ENCODE assay signal across 21 mouse cellular contexts in genomic region chr6:111613834-111614233, GRCm38 (mm10).
DNase-seq lines count a peak whose midpoint lies in the region; ATAC-seq and TF ChIP-seq lines count a peak whose summit lies in the region.
"Had no signal": no experiment of that assay in that cellular context is flagged by ENCODE, and none has a peak within 500 bp of the region (broad histone marks: within the 10 kb centered on the region; RNA-seq: fewer than 3 reads in every experiment).

No protein-coding gene starts in this region.

- no peaks in the 10 kb centered on the region for H3K36me3 ChIP-seq in heart, adult 2 months (ENCODE audit: control insufficient read depth, insufficient read depth, low read length)
- H3K36me3 ChIP-seq in heart, embryonic 11.5 days (ENCODE audit: control insufficient read depth, insufficient read depth, low read length), result no peaks in the 10 kb centered on the region
- no peaks in the 10 kb centered on the region for H3K36me3 ChIP-seq in limb, embryonic 14.5 days (ENCODE audit: control insufficient read depth, insufficient read depth, low read length)
- H3K36me3 ChIP-seq in limb, embryonic 10.5 days, result no peaks in the 10 kb centered on the region
- H3K36me3 ChIP-seq: hindbrain, embryonic 10.5 days; liver, embryonic 12.5 days; midbrain, embryonic 10.5 days had no signal

- no peak for TF ChIP-seq POLR2A in heart, adult 2 months (IDR thresholded peaks at IDR 0.05; ENCODE audit: insufficient read depth, low read depth, low read length)
- no peak for TF ChIP-seq POLR2A in limb, embryonic 14.5 days (IDR thresholded peaks at IDR 0.05; ENCODE audit: borderline replicate concordance, extremely low read depth, insufficient read depth, insufficient read length)

- TF ChIP-seq CTCF in heart, adult 2 months (IDR thresholded peaks at IDR 0.05), result no peak

- no peak overlapping the region for H3K27ac ChIP-seq in heart, adult 2 months
- no peak overlapping the region for H3K27ac ChIP-seq in heart, embryonic 11.5 days (ENCODE audit: low read depth, low read length)
- H3K27ac ChIP-seq in limb, embryonic 14.5 days (replicated peaks; ENCODE audit: low read depth, low read length), result no peak overlapping the region
- no peak overlapping the region for H3K27ac ChIP-seq in limb, embryonic 10.5 days
- H3K27ac ChIP-seq: hindbrain, embryonic 10.5 days; hindbrain, postnatal 0 days; left cerebral cortex, adult 2 months; liver, embryonic 12.5 days; macrophage; midbrain, embryonic 10.5 days had no signal

- H3K4me3 ChIP-seq in heart, adult 2 months, result no peak overlapping the region
- no peak overlapping the region for H3K4me3 ChIP-seq in heart, embryonic 11.5 days (ENCODE audit: low read depth, low read length)
- no peak overlapping the region for H3K4me3 ChIP-seq in limb, embryonic 14.5 days (replicated peaks; ENCODE audit: low read length)
- H3K4me3 ChIP-seq in limb, embryonic 10.5 days, result no peak overlapping the region
- H3K4me3 ChIP-seq: hindbrain, embryonic 10.5 days; left cerebral cortex, adult 2 months; liver, embryonic 12.5 days; midbrain, embryonic 10.5 days had no signal

- no peak for ATAC-seq in heart, embryonic 11.5 days (replicated peaks; ENCODE audit: insufficient number of reproducible peaks, low FRiP score, low TSS enrichment)
- no peak for ATAC-seq in limb, embryonic 14.5 days (ENCODE audit: low FRiP score, low read depth)
- ATAC-seq: hindbrain, postnatal 0 days; intestine, postnatal 0 days; liver, embryonic 12.5 days had no signal

- no peaks in the 10 kb centered on the region for H3K27me3 ChIP-seq in heart, adult 2 months (ENCODE audit: control insufficient read depth, insufficient read depth, low read length)
- H3K27me3 ChIP-seq in heart, embryonic 11.5 days (ENCODE audit: control insufficient read depth, insufficient read depth, low read length), result no peaks in the 10 kb centered on the region
- H3K27me3 ChIP-seq in limb, embryonic 14.5 days (ENCODE audit: control insufficient read depth, insufficient read depth, low read length), result no peaks in the 10 kb centered on the region
- no peaks in the 10 kb centered on the region for H3K27me3 ChIP-seq in limb, embryonic 10.5 days (ENCODE audit: low read depth, poor library complexity, severe bottlenecking)
- H3K27me3 ChIP-seq: liver, embryonic 12.5 days had no signal

- H3K4me1 ChIP-seq in heart, adult 2 months (ENCODE audit: control insufficient read depth, insufficient read depth, low read length), result peaks cover 3% of the 10 kb centered on the region
- H3K4me1 ChIP-seq in heart, embryonic 11.5 days (ENCODE audit: control insufficient read depth, insufficient read depth, low read length), result no peaks in the 10 kb centered on the region
- H3K4me1 ChIP-seq in limb, embryonic 14.5 days (ENCODE audit: control insufficient read depth, insufficient read depth, low read length), result no peaks in the 10 kb centered on the region
- H3K4me1 ChIP-seq in limb, embryonic 10.5 days, result no peaks in the 10 kb centered on the region
- H3K4me1 ChIP-seq: hindbrain, embryonic 10.5 days; liver, embryonic 12.5 days; midbrain, embryonic 10.5 days had no signal

- no peaks in the 10 kb centered on the region for H3K79me2 ChIP-seq in heart, adult 2 months (replicated peaks; ENCODE audit: control insufficient read depth, insufficient read depth, low read length)

- TF ChIP-seq EP300 in heart, adult 2 months (IDR thresholded peaks at IDR 0.05; ENCODE audit: insufficient read depth, low read depth, low read length), result no peak

- no peak overlapping the region for H3K9ac ChIP-seq in heart, adult 2 months (ENCODE audit: low read depth, low read length)
- no peak overlapping the region for H3K9ac ChIP-seq in heart, embryonic 11.5 days (ENCODE audit: low read depth, low read length)
- H3K9ac ChIP-seq in limb, embryonic 14.5 days (ENCODE audit: low read depth, low read length, severe bottlenecking), result no peak overlapping the region
- H3K9ac ChIP-seq: liver, embryonic 12.5 days had no signal

- intact Hi-C loops in heart, adult 2 months (cut with DNase I), result loop anchor here (10.0 kb wide), 1 partner anchor 111 kb away; no protein-coding TSS in a partner anchor
- intact Hi-C loops in heart, postnatal 36 days (cut with DNase I), result no loop called here

- peak; percentile 10 to 17 for DNase-seq in heart, adult 2 months
- DNase-seq in limb, embryonic 14.5 days (ENCODE audit: low spot score), result peak; percentile 12
- no peak for DNase-seq in limb, embryonic 10.5 days (ENCODE audit: low spot score)
- peak; percentile 1 for DNase-seq in ovary, postnatal 14 days (ENCODE audit: low spot score)
- no peak for DNase-seq in ovary, postnatal 10 days (ENCODE audit: low spot score)
- DNase-seq in heart, postnatal 36 days, result peak; percentile 10 to 15
- DNase-seq in left cerebral cortex, adult 11 months (ENCODE audit: low spot score), result no peak
- DNase-seq: cerebellum, adult 18-20 months; cerebellum, postnatal 25 days; embryo, embryonic 11 days; kidney, postnatal 14 days; right cerebral cortex, adult 18-20 months; thymus, postnatal 14 days had no signal

- H3K9me3 ChIP-seq in heart, embryonic 11.5 days (replicated peaks; ENCODE audit: control insufficient read depth, low read length), result no peaks in the 10 kb centered on the region
- no peaks in the 10 kb centered on the region for H3K9me3 ChIP-seq in limb, embryonic 14.5 days (ENCODE audit: control insufficient read depth, low read length)
- H3K9me3 ChIP-seq in limb, embryonic 10.5 days (replicated peaks), result no peaks in the 10 kb centered on the region
- H3K9me3 ChIP-seq: hindbrain, embryonic 10.5 days; liver, embryonic 12.5 days; midbrain, embryonic 10.5 days had no signal

- H3K4me2 ChIP-seq in heart, embryonic 11.5 days, result no peak overlapping the region
- H3K4me2 ChIP-seq in limb, embryonic 14.5 days (replicated peaks; ENCODE audit: low read depth, low read length, severe bottlenecking), result no peak overlapping the region
- H3K4me2 ChIP-seq: liver, embryonic 12.5 days had no signal

Comparison
In these comparisons a context has a peak if more than half of its experiments do, and no peak if none do; other contexts are left out.
1. DNase-seq: peak in heart, adult 2 months (2 of 2), limb, embryonic 14.5 days (single experiment), ovary, postnatal 14 days (single experiment) and heart, postnatal 36 days (2 of 2); none in limb, embryonic 10.5 days (single experiment), ovary, postnatal 10 days (single experiment) and left cerebral cortex, adult 11 months (single experiment).